Mouse (Mus musculus) midbrain, embryonic 13.5 days (tissue): ENCODE results near the gene Anapc5. TPM values are rescaled to one million over a fixed set of nuclear protein-coding genes. Genes with fewer than 3 reads are reported as not detected.

Source experiments
- ATAC-seq: fragments of 200-750 bp; cut with Nextera tagmentation; 2 replicates; pipeline ENCODE4 v1.8.0; 2017; ENCODE audit warnings: mild to moderate bottlenecking, moderate TSS enrichment, moderate library complexity
- H3K27ac ChIP-seq: fragments of 300-500 bp; sonication (generic); 2 replicates; pipeline ENCODE4 v1.5.1; 2015; ENCODE audit warnings: inconsistent platforms, mild to moderate bottlenecking, moderate library complexity
- H3K27me3 ChIP-seq: fragments of 300-500 bp; sonication (generic); 2 replicates; pipeline ENCODE4 v1.6.1; 2015; ENCODE audit warnings: mild to moderate bottlenecking, inconsistent platforms
- H3K36me3 ChIP-seq: fragments of 300-500 bp; sonication (generic); 2 replicates; pipeline ENCODE4 v1.6.1; 2015; ENCODE audit warnings: mild to moderate bottlenecking, inconsistent platforms
- H3K4me1 ChIP-seq: fragments of 300-500 bp; sonication (generic); replicated peaks from 2 replicates; pipeline ENCODE4 v1.6.1; 2015; ENCODE audit warnings: inconsistent platforms
- H3K4me2 ChIP-seq: fragments of 300-500 bp; sonication (generic); replicated peaks from 2 replicates; pipeline ENCODE4 v1.6.1; 2015; ENCODE audit warnings: moderate library complexity, mild to moderate bottlenecking, inconsistent platforms
- H3K4me3 ChIP-seq: fragments of 300-500 bp; sonication (generic); replicated peaks from 2 replicates; pipeline ENCODE4 v1.5.1; 2015; ENCODE audit warnings: mild to moderate bottlenecking, inconsistent platforms
- H3K9ac ChIP-seq: fragments of 300-500 bp; sonication (generic); replicated peaks from 2 replicates; pipeline ENCODE4 v1.6.1; 2015; ENCODE audit warnings: mild to moderate bottlenecking, inconsistent platforms
- H3K9me3 ChIP-seq: fragments of 300-500 bp; sonication (generic); 2 replicates; pipeline ENCODE4 v1.6.1; 2016; ENCODE audit warnings: mild to moderate bottlenecking, inconsistent platforms
- whole genome bisulfite sequencing: fragments of 180-500 bp; shearing (Covaris S2); methylation state at CpG from one replicate; pipeline ENCODE4 v1.1.7; 2015; 5-methylcytosine and 5-hydroxymethylcytosine counted together
- polyA plus RNA-seq: library from polyadenylated mRNA; unstranded; fragments of >200 nt; fragmentation: Nextera tagmentation; extraction: Ambion mirVana; gene quantifications from 2 replicates; pipeline ENCODE4 v1.2.1, GENCODE M21; 2015

Anapc5 gene
- polyA plus RNA-seq, 1 experiment from 2014 or later, result 540 TPM

DNA sequence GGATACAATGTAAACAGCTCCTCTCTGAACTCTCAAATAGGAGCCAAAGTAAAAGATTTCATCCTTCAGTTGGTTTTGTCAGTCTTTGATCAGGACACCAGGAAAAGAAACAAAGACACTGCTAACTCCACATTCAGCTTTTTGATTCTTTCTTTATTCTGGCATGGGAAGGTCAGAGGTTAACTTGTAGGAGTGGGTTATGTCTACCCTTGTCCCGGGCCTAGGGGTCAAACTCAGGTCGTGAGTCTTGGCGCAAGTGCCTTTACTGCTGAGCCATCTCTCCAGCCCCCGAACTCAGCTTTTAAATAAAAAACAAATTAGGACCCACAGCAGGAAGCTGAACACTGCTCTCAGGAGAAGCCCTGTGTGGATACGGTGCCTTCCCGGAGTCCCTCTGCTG is 65.0 kb downstream of the Anapc5 start:
- H3K4me3 ChIP-seq, result no peak overlapping the region
- no peak overlapping the region for H3K4me2 ChIP-seq
- H3K9ac ChIP-seq, result no peak overlapping the region
- H3K4me1 ChIP-seq, result no peaks in the 10 kb centered on the region
- ATAC-seq, result no peak
- H3K27me3 ChIP-seq, result no peaks in the 10 kb centered on the region
- H3K36me3 ChIP-seq, result peaks cover 62% of the 10 kb centered on the region
- 53% methylated on average over 6 of the region's 6 CpGs for WGBS
- no peak overlapping the region for H3K27ac ChIP-seq
- H3K9me3 ChIP-seq, result no peaks in the 10 kb centered on the region

DNA sequence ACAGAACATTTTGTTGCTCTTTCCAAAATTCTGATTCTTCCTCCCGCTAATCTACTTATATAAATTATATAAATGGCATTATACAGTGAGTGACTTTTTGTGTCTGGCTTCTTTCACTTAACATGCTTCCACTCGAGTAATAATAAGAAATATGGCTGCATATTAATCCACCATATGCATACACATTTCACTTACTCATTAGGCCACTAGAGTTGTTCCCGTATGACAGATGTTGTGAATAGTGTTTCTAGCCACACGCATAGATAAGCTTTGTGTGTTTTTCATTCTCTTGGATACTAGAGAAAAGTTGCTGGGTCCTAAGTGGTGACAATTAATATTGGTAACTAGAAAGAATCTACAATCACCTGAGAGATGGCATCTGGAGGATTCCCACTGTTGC is 65.5 kb downstream of the Anapc5 start:
- 98% methylated on average over 4 of the region's 4 CpGs for WGBS

GRCm38 (mm10) chr5:122754477-122754876 is 66.7 kb downstream of the Anapc5 start:
- no peak overlapping the region for H3K4me2 ChIP-seq
- WGBS, result 94% methylated on average over 16 of the region's 16 CpGs
- no peaks in the 10 kb centered on the region for H3K4me1 ChIP-seq
- H3K27me3 ChIP-seq, result no peaks in the 10 kb centered on the region
- peaks cover 62% of the 10 kb centered on the region for H3K36me3 ChIP-seq
- H3K27ac ChIP-seq, result no peak overlapping the region
- ATAC-seq, result no peak
- H3K9ac ChIP-seq, result no peak overlapping the region
- no peak overlapping the region for H3K4me3 ChIP-seq
- no peaks in the 10 kb centered on the region for H3K9me3 ChIP-seq

More for the DNA sequence above, 65.5 kb downstream of the Anapc5 start:
- Histone ChIP-seq H3K4me1 (no peaks in the 10 kb centered on the region), H3K9ac (no peak overlapping the region), H3K27me3 (no peaks in the 10 kb centered on the region), H3K4me2 (no peak overlapping the region), H3K4me3 (no peak overlapping the region), H3K27ac (no peak overlapping the region), H3K9me3 (no peaks in the 10 kb centered on the region), H3K36me3 (peaks cover 62% of the 10 kb centered on the region)
- ATAC-seq, result no peak

GRCm38 (mm10) chr5:122747950-122748349 is 73.2 kb downstream of the Anapc5 start:
- H3K4me2 ChIP-seq, result no peak overlapping the region
- H3K9ac ChIP-seq, result no peak overlapping the region
- H3K36me3 ChIP-seq, result peaks cover 63% of the 10 kb centered on the region
- 87% methylated on average over 7 of the region's 7 CpGs for WGBS
- no peak overlapping the region for H3K27ac ChIP-seq
- no peaks in the 10 kb centered on the region for H3K4me1 ChIP-seq
- ATAC-seq, result no peak
- H3K4me3 ChIP-seq, result no peak overlapping the region
- H3K9me3 ChIP-seq, result no peaks in the 10 kb centered on the region
- H3K27me3 ChIP-seq, result no peaks in the 10 kb centered on the region

DNA sequence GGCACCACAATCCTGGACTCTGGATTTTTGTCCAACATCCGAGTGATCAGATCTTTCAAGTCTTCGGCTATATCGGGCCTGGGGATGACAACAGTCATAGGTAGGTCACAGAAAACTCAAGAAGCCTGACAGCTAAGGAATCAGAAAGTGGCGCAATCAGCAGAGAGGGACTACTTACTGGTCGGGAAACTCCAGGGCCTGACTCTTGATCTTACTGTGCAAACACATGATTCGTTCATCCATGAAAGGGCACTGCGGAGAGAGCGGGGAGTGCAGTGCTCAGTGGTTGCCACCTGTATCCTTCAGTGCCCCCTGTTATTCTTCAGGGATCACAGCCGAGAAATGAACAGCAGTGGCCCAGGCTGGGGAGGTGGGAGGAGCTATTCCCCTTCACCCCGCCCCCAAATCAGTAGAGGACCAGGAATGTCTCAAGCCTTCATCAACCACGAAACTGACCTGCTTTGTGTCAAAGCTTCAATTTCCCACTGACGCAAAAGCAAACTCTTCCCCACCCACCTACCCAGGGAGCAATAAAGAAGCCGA is 77.2 kb downstream of the Anapc5 start:
- no peak overlapping the region for H3K9ac ChIP-seq
- H3K27me3 ChIP-seq, result no peaks in the 10 kb centered on the region
- ATAC-seq, result no peak
- no peak overlapping the region for H3K27ac ChIP-seq
- H3K9me3 ChIP-seq, result no peaks in the 10 kb centered on the region
- H3K36me3 ChIP-seq, result peaks cover 90% of the 10 kb centered on the region
- H3K4me2 ChIP-seq, result no peak overlapping the region
- H3K4me1 ChIP-seq, result no peaks in the 10 kb centered on the region
- H3K4me3 ChIP-seq, result no peak overlapping the region
- 78% methylated on average over 13 of the region's 13 CpGs for WGBS

Other genes starting within 250 kb of the Anapc5 start
- 76.2 and 84.5 TPM in 2 replicates for gene Ift81, start 206.8 kb downstream of the Anapc5 start, polyA plus RNA-seq
- 2.3 and 2.7 TPM in 2 replicates for gene P2rx7, start 177.4 kb downstream of the Anapc5 start, polyA plus RNA-seq
- gene P2rx4, start 113.8 kb downstream of the Anapc5 start, polyA plus RNA-seq, result 10.3 and 14.5 TPM in 2 replicates
- 45.3 and 47.1 TPM in 2 replicates for gene Camkk2, start 41.9 kb downstream of the Anapc5 start, polyA plus RNA-seq
- 55.5 and 56.1 TPM in 2 replicates for gene Rnf34, start 28.7 kb upstream of the Anapc5 start, polyA plus RNA-seq
- 116 and 117 TPM in 2 replicates for gene Kdm2b, start 168.5 kb upstream of the Anapc5 start, polyA plus RNA-seq
- 8.6 and 10.5 TPM in 2 replicates for gene Orai1, start 193.7 kb upstream of the Anapc5 start, polyA plus RNA-seq
- 0.32 TPM in 1 of 2 replicates, not detected in the other for gene Morn3, start 225.7 kb upstream of the Anapc5 start, polyA plus RNA-seq
- gene Tmem120b, start 247.1 kb upstream of the Anapc5 start, polyA plus RNA-seq, result 12.8 and 14.6 TPM in 2 replicates